In genomic region chr2:142967250-142967649, GRCm38 (mm10) we compare ENCODE assay signal across 9 mouse cellular contexts.
DNase-seq lines count a peak whose midpoint lies in the region; ATAC-seq and TF ChIP-seq lines count a peak whose summit lies in the region.
"Had no signal": no experiment of that assay in that cellular context is flagged by ENCODE, and none has a peak within 500 bp of the region (broad histone marks: within the 10 kb centered on the region; RNA-seq: fewer than 3 reads in every experiment).

No protein-coding gene starts in this region.

- intact Hi-C loops in left cerebral cortex, postnatal 14 days (cut with DNase I), result loop anchor here (2.0 to 5.0 kb wide), 2 partner anchors 65 to 108 kb away; partner anchors contain the start of gene Kif16b

- H3K4me1 ChIP-seq in liver, adult 2 months (ENCODE audit: control insufficient read depth, insufficient read depth, low read length), result no peaks in the 10 kb centered on the region; the same call in 1 of the 2 replicates
- H3K4me1 ChIP-seq in liver, embryonic 12.5 days, result no peaks in the 10 kb centered on the region
- H3K4me1 ChIP-seq in forebrain, embryonic 13.5 days, result no peaks in the 10 kb centered on the region
- no peaks in the 10 kb centered on the region for H3K4me1 ChIP-seq in intestine, postnatal 0 days (replicated peaks; ENCODE audit: control insufficient read depth, insufficient read depth, low read length)
- no peaks in the 10 kb centered on the region for H3K4me1 ChIP-seq in midbrain, embryonic 14.5 days (ENCODE audit: control insufficient read depth, insufficient read depth, low read length)
- H3K4me1 ChIP-seq: embryonic facial prominence, embryonic 15.5 days had no signal

- H3K4me3 ChIP-seq in liver, adult 2 months (ENCODE audit: insufficient read depth, low read depth, low read length), result no peak overlapping the region
- no peak overlapping the region for H3K4me3 ChIP-seq in liver, embryonic 12.5 days
- no peak overlapping the region for H3K4me3 ChIP-seq in forebrain, embryonic 13.5 days
- H3K4me3 ChIP-seq in intestine, postnatal 0 days (ENCODE audit: low read depth, low read length), result no peak overlapping the region
- H3K4me3 ChIP-seq in midbrain, embryonic 14.5 days (replicated peaks; ENCODE audit: low read depth, low read length), result no peak overlapping the region
- H3K4me3 ChIP-seq: embryonic facial prominence, embryonic 15.5 days had no signal

- no peak overlapping the region for H3K9ac ChIP-seq in liver, adult 2 months (ENCODE audit: low read depth, low read length)
- H3K9ac ChIP-seq in liver, embryonic 12.5 days, result no peak overlapping the region
- no peak overlapping the region for H3K9ac ChIP-seq in forebrain, embryonic 13.5 days
- no peak overlapping the region for H3K9ac ChIP-seq in intestine, postnatal 0 days (ENCODE audit: low read depth, low read length)
- no peak overlapping the region for H3K9ac ChIP-seq in midbrain, embryonic 14.5 days (replicated peaks; ENCODE audit: low read length)
- H3K9ac ChIP-seq: embryonic facial prominence, embryonic 15.5 days had no signal

- H3K79me2 ChIP-seq in liver, adult 2 months (ENCODE audit: control insufficient read depth, insufficient read depth, low read length), result no peaks in the 10 kb centered on the region

- no peak overlapping the region for H3K27ac ChIP-seq in liver, adult 2 months (replicated peaks; ENCODE audit: insufficient read depth, low read depth, low read length)
- no peak overlapping the region for H3K27ac ChIP-seq in liver, embryonic 12.5 days
- no peak overlapping the region for H3K27ac ChIP-seq in forebrain, embryonic 13.5 days
- H3K27ac ChIP-seq in intestine, postnatal 0 days (ENCODE audit: low read depth, low read length), result no peak overlapping the region
- no peak overlapping the region for H3K27ac ChIP-seq in midbrain, embryonic 14.5 days (replicated peaks; ENCODE audit: low read depth, low read length)
- H3K27ac ChIP-seq: embryonic facial prominence, embryonic 15.5 days had no signal

- no peak overlapping the region for H3K4me2 ChIP-seq in liver, embryonic 12.5 days
- H3K4me2 ChIP-seq in forebrain, embryonic 13.5 days, result no peak overlapping the region
- no peak overlapping the region for H3K4me2 ChIP-seq in intestine, postnatal 0 days (replicated peaks; ENCODE audit: low read depth)
- H3K4me2 ChIP-seq in midbrain, embryonic 14.5 days (ENCODE audit: low read length), result no peak overlapping the region
- H3K4me2 ChIP-seq: embryonic facial prominence, embryonic 15.5 days had no signal

- TF ChIP-seq CTCF in liver, adult 2 months (IDR thresholded peaks at IDR 0.05; ENCODE audit: low read depth, low read length), result peak; percentile 56
- peak; percentile 90 for TF ChIP-seq CTCF in intestine, postnatal 0 days (IDR thresholded peaks at IDR 0.05; ENCODE audit: low read depth)

- peak; percentile 42 for DNase-seq in liver, adult 2 months (ENCODE audit: extremely low read depth, low read depth, low spot score)
- peak; percentile 19 for DNase-seq in c-Kit-positive CD71-negative TER-119-negative erythroid progenitor cells, embryonic 14.5 days (ENCODE audit: low read depth)
- DNase-seq in left cerebral cortex, postnatal 14 days (ENCODE audit: low spot score in 2 of 2), result peak; percentile 80 to 81
- peak; percentile 89 for DNase-seq in midbrain, embryonic 14.5 days
- DNase-seq in telencephalon, adult 2 months (ENCODE audit: low read depth, low spot score), result peak; percentile 67

- WGBS in liver, adult 2 months, result 22% methylated on average over 4 of the region's 4 CpGs
- 25% methylated on average over 4 of the region's 4 CpGs for WGBS in liver, embryonic 12.5 days (ENCODE audit: insufficient replicate concordance)
- WGBS in forebrain, embryonic 13.5 days, result 23% methylated on average over 4 of the region's 4 CpGs
- WGBS in intestine, postnatal 0 days, result 18% methylated on average over 4 of the region's 4 CpGs
- 25% methylated on average over 4 of the region's 4 CpGs for WGBS in midbrain, embryonic 14.5 days

- no peak for ATAC-seq in liver, embryonic 12.5 days
- ATAC-seq in forebrain, embryonic 13.5 days, result peak; percentile 86
- ATAC-seq in intestine, postnatal 0 days, result no peak
- peak; percentile 55; the same call in 1 of the 2 replicates for ATAC-seq in midbrain, embryonic 14.5 days (ENCODE audit: low FRiP score, low TSS enrichment)

- H3K27me3 ChIP-seq in liver, adult 2 months (ENCODE audit: control insufficient read depth, insufficient read depth, low read length), result peaks cover 2% of the 10 kb centered on the region; the same call in 1 of the 2 replicates
- H3K27me3 ChIP-seq in liver, embryonic 12.5 days (replicated peaks), result no peaks in the 10 kb centered on the region
- H3K27me3 ChIP-seq in forebrain, embryonic 13.5 days, result no peaks in the 10 kb centered on the region
- no peaks in the 10 kb centered on the region for H3K27me3 ChIP-seq in intestine, postnatal 0 days (replicated peaks; ENCODE audit: control insufficient read depth, insufficient read depth, low read length)
- H3K27me3 ChIP-seq in midbrain, embryonic 14.5 days (ENCODE audit: control insufficient read depth, insufficient read depth, low read length), result no peaks in the 10 kb centered on the region
- H3K27me3 ChIP-seq: embryonic facial prominence, embryonic 15.5 days had no signal

- H3K36me3 ChIP-seq in liver, adult 2 months (ENCODE audit: control insufficient read depth, insufficient read depth, low read length), result no peaks in the 10 kb centered on the region
- no peaks in the 10 kb centered on the region for H3K36me3 ChIP-seq in liver, embryonic 12.5 days
- no peaks in the 10 kb centered on the region for H3K36me3 ChIP-seq in forebrain, embryonic 13.5 days (ENCODE audit: poor library complexity, severe bottlenecking)
- no peaks in the 10 kb centered on the region for H3K36me3 ChIP-seq in intestine, postnatal 0 days (ENCODE audit: control insufficient read depth, insufficient read depth)
- H3K36me3 ChIP-seq in midbrain, embryonic 14.5 days (ENCODE audit: control insufficient read depth, insufficient read depth, low read length), result no peaks in the 10 kb centered on the region
- H3K36me3 ChIP-seq: embryonic facial prominence, embryonic 15.5 days had no signal

- H3K9me3 ChIP-seq in liver, embryonic 12.5 days (replicated peaks), result no peaks in the 10 kb centered on the region
- no peaks in the 10 kb centered on the region for H3K9me3 ChIP-seq in forebrain, embryonic 13.5 days (replicated peaks)
- H3K9me3 ChIP-seq in intestine, postnatal 0 days (ENCODE audit: control insufficient read depth), result no peaks in the 10 kb centered on the region
- no peaks in the 10 kb centered on the region for H3K9me3 ChIP-seq in midbrain, embryonic 14.5 days (ENCODE audit: control insufficient read depth, low read length)
- H3K9me3 ChIP-seq: embryonic facial prominence, embryonic 15.5 days had no signal

- TF ChIP-seq POLR2A in liver, adult 2 months (IDR thresholded peaks at IDR 0.05; ENCODE audit: extremely low read depth, insufficient read depth, low read length), result no peak

Comparison
In these comparisons a context has a peak if more than half of its experiments do, and no peak if none do; other contexts are left out.
1. DNase-seq: peak in every context shown above with its lines; median percentile 89 in midbrain, embryonic 14.5 days; 80 in left cerebral cortex, postnatal 14 days; 67 in telencephalon, adult 2 months; 42 in liver, adult 2 months; 19 in c-Kit-positive CD71-negative TER-119-negative erythroid progenitor cells, embryonic 14.5 days.
2. ATAC-seq: peak in forebrain, embryonic 13.5 days (single experiment) and midbrain, embryonic 14.5 days (single experiment); none in liver, embryonic 12.5 days (single experiment) and intestine, postnatal 0 days (single experiment).